Mouse (Mus musculus): Measurements from ENCODE around the gene Ptpdc1. TPM values are rescaled to one million over a fixed set of nuclear protein-coding genes. Genes with fewer than 3 reads are reported as not detected.

The Ptpdc1 gene
- total RNA-seq, 1 experiment from 2014 or later, result 3.4 TPM

Other genes with a start within 250 kb of the Ptpdc1 start
- 12.7 and 12.8 TPM in 2 replicates for gene Zfp169, start 112.2 kb downstream of the Ptpdc1 start, total RNA-seq (2017)
- gene A830005F24Rik, start 112.1 kb downstream of the Ptpdc1 start, total RNA-seq (2017), result 0.73 TPM in 1 of 2 replicates, not detected in the other
- gene Barx1, start 37.3 kb upstream of the Ptpdc1 start, total RNA-seq (2017), result not detected in 2 replicates
- gene Phf2, start 245.5 kb upstream of the Ptpdc1 start, total RNA-seq (2017), result 9.0 and 14.3 TPM in 2 replicates